Mouse (Mus musculus) heart, adult 2 months (tissue): ENCODE measurements around the gene Rtp4.

ENCODE experiments used
- EP300 ChIP-seq: fragments of 200-500 bp; IDR thresholded peaks from 2 replicates; pipeline ENCODE4 v1.6.1; 2011; ENCODE audit warnings: low read depth, low read length, control low read depth; ENCODE audit not compliant: insufficient read depth
- POLR2A ChIP-seq: fragments of 200-500 bp; IDR thresholded peaks from 2 replicates; pipeline ENCODE4 v1.6.1; 2011; ENCODE audit warnings: mild to moderate bottlenecking, low read depth, low read length, control low read depth; ENCODE audit not compliant: insufficient read depth

- TF ChIP-seq POLR2A (no peak), EP300 (0 out of 2 replicates have a peak, but pooled peaks have one; percentile 6)
Observed at GRCm38 (mm10) chr16:23515766-23516165, 4.3 kb upstream of the Rtp4 start.
